Mouse (Mus musculus): ENCODE measurements around the gene Psma3. TPM values are rescaled to one million over a fixed set of nuclear protein-coding genes. Genes with fewer than 3 reads are reported as not detected.

Gene Psma3
- polyA plus RNA-seq, 1 experiment from 2014 or later: 652 TPM

- no peak for DNase-seq (ENCODE audit: low spot score)
- Histone ChIP-seq H3K4me2 (ENCODE audit: low read depth, severe bottlenecking) (no peak overlapping the region), H3K27ac (replicated peaks; ENCODE audit: low read depth, low read length) (no peak overlapping the region), H3K4me3 (ENCODE audit: low read depth, low read length) (no peak overlapping the region), H3K4me1 (ENCODE audit: control insufficient read depth, insufficient read depth, low read length) (peaks cover 2% of the 10 kb centered on the region; the same call in 1 of the 2 replicates), H3K27me3 (ENCODE audit: control insufficient read depth, insufficient read depth, low read length) (no peaks in the 10 kb centered on the region), H3K9me3 (ENCODE audit: control insufficient read depth, low read length) (no peaks in the 10 kb centered on the region), H3K9ac (ENCODE audit: low read length) (no peak overlapping the region), H3K36me3 (ENCODE audit: control insufficient read depth, insufficient read depth, low read length) (peaks cover 38% of the 10 kb centered on the region)
- ATAC-seq (ENCODE audit: insufficient number of reproducible peaks, low FRiP score, low TSS enrichment, low read depth): no peak
- 71% methylated on average over 4 of the region's 4 CpGs for WGBS
Observed at GRCm38 (mm10) chr12:71009769-71010168, 35.3 kb downstream of the Psma3 start.

- H3K4me1 ChIP-seq (ENCODE audit: control insufficient read depth, insufficient read depth, low read length): peaks cover 4% of the 10 kb centered on the region; the same call in 1 of the 2 replicates
- peak overlapping the region; percentile 96 for H3K27ac ChIP-seq (replicated peaks; ENCODE audit: low read depth, low read length)
- no peaks in the 10 kb centered on the region for H3K27me3 ChIP-seq (ENCODE audit: control insufficient read depth, insufficient read depth, low read length)
- DNase-seq (ENCODE audit: low spot score) (no peak), ATAC-seq (ENCODE audit: insufficient number of reproducible peaks, low FRiP score, low TSS enrichment, low read depth) (peak; percentile 71; the same call in 1 of the 2 replicates)
- H3K4me3 ChIP-seq (ENCODE audit: low read depth, low read length): peak overlapping the region; percentile 98
- peaks cover 11% of the 10 kb centered on the region for H3K36me3 ChIP-seq (ENCODE audit: control insufficient read depth, insufficient read depth, low read length)
- peak overlapping the region; percentile 71 for H3K9ac ChIP-seq (ENCODE audit: low read length)
- H3K9me3 ChIP-seq (ENCODE audit: control insufficient read depth, low read length): no peaks in the 10 kb centered on the region
- WGBS: 1% methylated on average over 29 of the region's 32 CpGs
- H3K4me2 ChIP-seq (ENCODE audit: low read depth, severe bottlenecking): peak overlapping the region; percentile 72
Observed at GRCm38 (mm10) chr12:71014845-71015362, 40.5 kb downstream of the Psma3 start.

- peak within 1 kb of the TSS; percentile 96 for H3K27ac ChIP-seq (replicated peaks; ENCODE audit: low read depth, low read length)
- DNase-seq (ENCODE audit: low spot score): peak; percentile 95
Observed at GRCm38 (mm10) chr12:71015363-71016210, 41.2 kb downstream of the Psma3 start, which contains the start of gene Arid4a. Gene Arid4a (plus strand): TSS chr12:71015990.

GRCm38 (mm10) chr12:71016211-71016502 is 41.7 kb downstream of the Psma3 start:
- DNase-seq (ENCODE audit: low spot score) (no peak), ATAC-seq (ENCODE audit: insufficient number of reproducible peaks, low FRiP score, low TSS enrichment, low read depth) (peak; percentile 33; the same call in 1 of the 2 replicates)
- H3K9ac ChIP-seq (ENCODE audit: low read length): peak overlapping the region; percentile 84
- no peaks in the 10 kb centered on the region for H3K9me3 ChIP-seq (ENCODE audit: control insufficient read depth, low read length)
- peak overlapping the region; percentile 95 for H3K27ac ChIP-seq (replicated peaks; ENCODE audit: low read depth, low read length)
- under 1% methylated on average over 30 of the region's 33 CpGs for WGBS
- H3K36me3 ChIP-seq (ENCODE audit: control insufficient read depth, insufficient read depth, low read length): peaks cover 9% of the 10 kb centered on the region
- H3K4me1 ChIP-seq (ENCODE audit: control insufficient read depth, insufficient read depth, low read length): peaks cover 4% of the 10 kb centered on the region; the same call in 1 of the 2 replicates
- peak overlapping the region; percentile 98 for H3K4me3 ChIP-seq (ENCODE audit: low read depth, low read length)
- H3K4me2 ChIP-seq (ENCODE audit: low read depth, severe bottlenecking): peak overlapping the region; percentile 64
- no peaks in the 10 kb centered on the region for H3K27me3 ChIP-seq (ENCODE audit: control insufficient read depth, insufficient read depth, low read length)

More at GRCm38 (mm10) chr12:71015363-71016210, 41.2 kb downstream of the Psma3 start, which contains the start of gene Arid4a:
- Histone ChIP-seq H3K27me3 (ENCODE audit: control insufficient read depth, insufficient read depth, low read length) (no peaks in the 10 kb centered on the region), H3K36me3 (ENCODE audit: control insufficient read depth, insufficient read depth, low read length) (peaks cover 7% of the 10 kb centered on the region), H3K9ac (ENCODE audit: low read length) (peak within 1 kb of the TSS; percentile 84), H3K4me3 (ENCODE audit: low read depth, low read length) (peak within 1 kb of the TSS; percentile 98), H3K4me1 (ENCODE audit: control insufficient read depth, insufficient read depth, low read length) (peaks cover 4% of the 10 kb centered on the region; the same call in 1 of the 2 replicates), H3K4me2 (ENCODE audit: low read depth, severe bottlenecking) (peak within 1 kb of the TSS; percentile 72), H3K9me3 (ENCODE audit: control insufficient read depth, low read length) (no peaks in the 10 kb centered on the region)
- under 1% methylated on average over 61 of the region's 61 CpGs for WGBS
- peak; percentile 99 for ATAC-seq (ENCODE audit: insufficient number of reproducible peaks, low FRiP score, low TSS enrichment, low read depth)

- peaks cover 4% of the 10 kb centered on the region; the same call in 1 of the 2 replicates for H3K4me1 ChIP-seq (ENCODE audit: control insufficient read depth, insufficient read depth, low read length)
- no peaks in the 10 kb centered on the region for H3K27me3 ChIP-seq (ENCODE audit: control insufficient read depth, insufficient read depth, low read length)
- H3K9ac ChIP-seq (ENCODE audit: low read length): peak overlapping the region; percentile 84
- H3K9me3 ChIP-seq (ENCODE audit: control insufficient read depth, low read length): no peaks in the 10 kb centered on the region
- DNase-seq (ENCODE audit: low spot score) (peak; percentile 55), ATAC-seq (ENCODE audit: insufficient number of reproducible peaks, low FRiP score, low TSS enrichment, low read depth) (0 out of 2 replicates have a peak, but pooled peaks have one; percentile 4)
- H3K27ac ChIP-seq (replicated peaks; ENCODE audit: low read depth, low read length): peak overlapping the region; percentile 95
- H3K36me3 ChIP-seq (ENCODE audit: control insufficient read depth, insufficient read depth, low read length): peaks cover 9% of the 10 kb centered on the region
- WGBS: 1% methylated on average over 37 of the region's 82 CpGs
- peak overlapping the region; percentile 64 for H3K4me2 ChIP-seq (ENCODE audit: low read depth, severe bottlenecking)
- peak overlapping the region; percentile 98 for H3K4me3 ChIP-seq (ENCODE audit: low read depth, low read length)
Observed at GRCm38 (mm10) chr12:71016503-71017241, 42.3 kb downstream of the Psma3 start.

DNA sequence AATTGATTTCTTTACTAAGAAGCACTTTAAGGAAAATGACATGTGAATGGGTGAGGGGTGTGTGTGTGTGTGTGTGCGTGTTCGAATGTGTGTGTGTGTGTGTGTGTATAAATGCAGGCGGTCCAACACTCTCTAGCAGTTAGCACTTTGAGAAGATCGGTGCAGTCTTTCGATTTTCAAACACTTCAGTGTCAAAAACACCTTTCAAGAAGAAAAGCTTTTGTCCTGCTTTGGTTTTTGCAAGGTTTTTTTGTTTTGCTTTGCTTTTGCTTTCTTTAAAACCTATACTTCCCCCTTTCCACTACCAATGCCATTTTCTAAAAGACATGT is 42.8 kb downstream of the Psma3 start:
- peak overlapping the region; percentile 64 for H3K4me2 ChIP-seq (ENCODE audit: low read depth, severe bottlenecking)
- peaks cover 7% of the 10 kb centered on the region for H3K36me3 ChIP-seq (ENCODE audit: control insufficient read depth, insufficient read depth, low read length)
- DNase-seq (ENCODE audit: low spot score) (no peak), ATAC-seq (ENCODE audit: insufficient number of reproducible peaks, low FRiP score, low TSS enrichment, low read depth) (no peak)
- peaks cover 4% of the 10 kb centered on the region; the same call in 1 of the 2 replicates for H3K4me1 ChIP-seq (ENCODE audit: control insufficient read depth, insufficient read depth, low read length)
- H3K27ac ChIP-seq (replicated peaks; ENCODE audit: low read depth, low read length): peak overlapping the region; percentile 95; the same call in 1 of the 2 replicates
- no peaks in the 10 kb centered on the region for H3K9me3 ChIP-seq (ENCODE audit: control insufficient read depth, low read length)
- peak overlapping the region; percentile 84 for H3K9ac ChIP-seq (ENCODE audit: low read length)
- peak overlapping the region; percentile 98 for H3K4me3 ChIP-seq (ENCODE audit: low read depth, low read length)
- 28% methylated on average over 5 of the region's 5 CpGs for WGBS
- no peaks in the 10 kb centered on the region for H3K27me3 ChIP-seq (ENCODE audit: control insufficient read depth, insufficient read depth, low read length)

- peaks cover 5% of the 10 kb centered on the region for H3K36me3 ChIP-seq (ENCODE audit: control insufficient read depth, insufficient read depth, low read length)
- no peak overlapping the region for H3K9ac ChIP-seq (ENCODE audit: low read length)
- H3K4me1 ChIP-seq (ENCODE audit: control insufficient read depth, insufficient read depth, low read length): peaks cover 4% of the 10 kb centered on the region; the same call in 1 of the 2 replicates
- H3K27me3 ChIP-seq (ENCODE audit: control insufficient read depth, insufficient read depth, low read length): no peaks in the 10 kb centered on the region
- no peaks in the 10 kb centered on the region for H3K9me3 ChIP-seq (ENCODE audit: control insufficient read depth, low read length)
- no peak overlapping the region for H3K4me3 ChIP-seq (ENCODE audit: low read depth, low read length)
- DNase-seq (ENCODE audit: low spot score): no peak
- WGBS: 84% methylated on average over 10 of the region's 10 CpGs
- no peak for ATAC-seq (ENCODE audit: insufficient number of reproducible peaks, low FRiP score, low TSS enrichment, low read depth)
- no peak overlapping the region for H3K27ac ChIP-seq (replicated peaks; ENCODE audit: low read depth, low read length)
- no peak overlapping the region for H3K4me2 ChIP-seq (ENCODE audit: low read depth, severe bottlenecking)
Observed at GRCm38 (mm10) chr12:71017827-71018226, 43.4 kb downstream of the Psma3 start.

GRCm38 (mm10) chr12:71019211-71019610 is 44.8 kb downstream of the Psma3 start:
- DNase-seq (ENCODE audit: low spot score): no peak
- Histone ChIP-seq H3K36me3 (ENCODE audit: control insufficient read depth, insufficient read depth, low read length) (peaks cover 5% of the 10 kb centered on the region; the same call in 1 of the 2 replicates), H3K27me3 (ENCODE audit: control insufficient read depth, insufficient read depth, low read length) (no peaks in the 10 kb centered on the region), H3K4me2 (ENCODE audit: low read depth, severe bottlenecking) (no peak overlapping the region), H3K9ac (ENCODE audit: low read length) (no peak overlapping the region), H3K27ac (replicated peaks; ENCODE audit: low read depth, low read length) (no peak overlapping the region), H3K9me3 (ENCODE audit: control insufficient read depth, low read length) (no peaks in the 10 kb centered on the region), H3K4me1 (ENCODE audit: control insufficient read depth, insufficient read depth, low read length) (peaks cover 3% of the 10 kb centered on the region; the same call in 1 of the 2 replicates), H3K4me3 (ENCODE audit: low read depth, low read length) (no peak overlapping the region)
- ATAC-seq (ENCODE audit: insufficient number of reproducible peaks, low FRiP score, low TSS enrichment, low read depth): no peak
- 86% methylated on average over 8 of the region's 8 CpGs for WGBS

All from limb, embryonic 11.5 days (tissue).